Mouse (Mus musculus): ENCODE results near the gene Ube2dnl1. TPM values are rescaled to one million over a fixed set of nuclear protein-coding genes. Genes with fewer than 3 reads are reported as not detected.

Gene Ube2dnl1
- polyA plus RNA-seq (2012): not detected in 2 replicates

GRCm38 (mm10) chrX:114904712-114905111 is at the start of gene Ube2dnl1:
Ube2dnl1 (plus strand) TSS chrX:114905012.
- H3K4me1 ChIP-seq (ENCODE audit: control insufficient read depth): no peaks in the 10 kb centered on the region
- H3K9me3 ChIP-seq (ENCODE audit: control insufficient read depth, low read length): no peaks in the 10 kb centered on the region
- H3K27me3 ChIP-seq (ENCODE audit: control insufficient read depth): no peaks in the 10 kb centered on the region
- H3K4me3 ChIP-seq (replicated peaks): no peak within 1 kb of the TSS
- H3K36me3 ChIP-seq (ENCODE audit: control insufficient read depth): no peaks in the 10 kb centered on the region
- TF ChIP-seq TAL1 (IDR thresholded peaks at IDR 0.05; ENCODE audit: low read length): no peak
- no peak for TF ChIP-seq GATA1 (IDR thresholded peaks at IDR 0.05; ENCODE audit: low read length)

- Histone ChIP-seq H3K27me3 (ENCODE audit: control insufficient read depth) (no peaks in the 10 kb centered on the region), H3K4me3 (replicated peaks) (no peak overlapping the region), H3K36me3 (ENCODE audit: control insufficient read depth) (no peaks in the 10 kb centered on the region), H3K4me1 (ENCODE audit: control insufficient read depth) (no peaks in the 10 kb centered on the region), H3K9me3 (ENCODE audit: control insufficient read depth, low read length) (no peaks in the 10 kb centered on the region)
- no peak for TF ChIP-seq TAL1 (IDR thresholded peaks at IDR 0.05; ENCODE audit: low read length)
- TF ChIP-seq GATA1 (IDR thresholded peaks at IDR 0.05; ENCODE audit: low read length): no peak
These were observed 9.3 kb upstream of the Ube2dnl1 start for GRCm38 (mm10) chrX:114895489-114895888.

- no peaks in the 10 kb centered on the region for H3K36me3 ChIP-seq (ENCODE audit: control insufficient read depth)
- TF ChIP-seq GATA1 (IDR thresholded peaks at IDR 0.05; ENCODE audit: low read length) (no peak), TAL1 (IDR thresholded peaks at IDR 0.05; ENCODE audit: low read length) (no peak)
These were observed 7.3 kb upstream of the Ube2dnl1 start for GRCm38 (mm10) chrX:114897506-114897905.

GRCm38 (mm10) chrX:114903391-114903790 is 1.4 kb upstream of the Ube2dnl1 start:
- no peaks in the 10 kb centered on the region for H3K36me3 ChIP-seq (ENCODE audit: control insufficient read depth)
- no peaks in the 10 kb centered on the region for H3K9me3 ChIP-seq (ENCODE audit: control insufficient read depth, low read length)
- H3K4me1 ChIP-seq (ENCODE audit: control insufficient read depth): no peaks in the 10 kb centered on the region
- TF ChIP-seq GATA1 (IDR thresholded peaks at IDR 0.05; ENCODE audit: low read length): no peak
- TF ChIP-seq TAL1 (IDR thresholded peaks at IDR 0.05; ENCODE audit: low read length): no peak
- no peaks in the 10 kb centered on the region for H3K27me3 ChIP-seq (ENCODE audit: control insufficient read depth)
- H3K4me3 ChIP-seq (replicated peaks): no peak overlapping the region

More at GRCm38 (mm10) chrX:114897506-114897905, 7.3 kb upstream of the Ube2dnl1 start:
- Histone ChIP-seq H3K4me3 (replicated peaks) (no peak overlapping the region), H3K27me3 (ENCODE audit: control insufficient read depth) (no peaks in the 10 kb centered on the region), H3K4me1 (ENCODE audit: control insufficient read depth) (no peaks in the 10 kb centered on the region), H3K9me3 (ENCODE audit: control insufficient read depth, low read length) (no peaks in the 10 kb centered on the region)

- H3K4me3 ChIP-seq (replicated peaks): no peak within 1 kb of the TSS
- no peaks in the 10 kb centered on the region for H3K36me3 ChIP-seq (ENCODE audit: control insufficient read depth)
- no peaks in the 10 kb centered on the region for H3K4me1 ChIP-seq (ENCODE audit: control insufficient read depth)
- no peaks in the 10 kb centered on the region for H3K9me3 ChIP-seq (ENCODE audit: control insufficient read depth, low read length)
- TF ChIP-seq TAL1 (IDR thresholded peaks at IDR 0.05; ENCODE audit: low read length): no peak
- H3K27me3 ChIP-seq (ENCODE audit: control insufficient read depth): no peaks in the 10 kb centered on the region
These were observed 2.5 kb downstream of the Ube2dnl1 start, which contains the start of gene Ube2dnl2 for GRCm38 (mm10) chrX:114907282-114907681. Ube2dnl2 (plus strand) TSS chrX:114907582.

- Histone ChIP-seq H3K4me1 (ENCODE audit: control insufficient read depth) (no peaks in the 10 kb centered on the region), H3K27me3 (ENCODE audit: control insufficient read depth) (no peaks in the 10 kb centered on the region), H3K4me3 (replicated peaks) (no peak overlapping the region), H3K9me3 (ENCODE audit: control insufficient read depth, low read length) (0 out of 2 replicates have a peak, but pooled peaks cover 2% of the 10 kb centered on the region), H3K36me3 (ENCODE audit: control insufficient read depth) (no peaks in the 10 kb centered on the region)
- TF ChIP-seq GATA1 (IDR thresholded peaks at IDR 0.05; ENCODE audit: low read length): no peak
These were observed 50.3 kb downstream of the Ube2dnl1 start for GRCm38 (mm10) chrX:114955066-114955465.

Other genes starting within 250 kb of the Ube2dnl1 start
- 0.05 TPM in 1 of 2 replicates, not detected in the other for gene Ube2dnl2, start 2.6 kb downstream of the Ube2dnl1 start, polyA plus RNA-seq (2012)

Measured in erythroblast, embryonic 14.5 days (primary cell).